Mouse (Mus musculus): ENCODE results near the gene Ndufv2.

GRCm38 (mm10) chr17:66104076-66104475 lies 2.7 kb upstream of the Ndufv2 start:
- TF ChIP-seq POLR2A (IDR thresholded peaks at IDR 0.05; ENCODE audit: insufficient read length, low read depth) (no peak), POLR2AphosphoS2 (IDR thresholded peaks at IDR 0.05; ENCODE audit: insufficient read length, low read depth) (no peak), USF1 (IDR thresholded peaks at IDR 0.05; ENCODE audit: low read depth) (no peak), TCF12 (IDR thresholded peaks at IDR 0.05; ENCODE audit: insufficient read depth, poor library complexity, severe bottlenecking) (no peak), MAX (IDR thresholded peaks at IDR 0.05; ENCODE audit: low read depth) (no peak), TCF3 (IDR thresholded peaks at IDR 0.05; ENCODE audit: insufficient read length, low read depth) (no peak), E2F4 (IDR thresholded peaks at IDR 0.05; ENCODE audit: insufficient read depth) (no peak), MYOD1 (IDR thresholded peaks at IDR 0.05; ENCODE audit: control insufficient read depth in 1 of 3, insufficient read length in 2 of 3, low read depth in 2 of 3) (no peak), CEBPB (IDR thresholded peaks at IDR 0.05; ENCODE audit: insufficient read depth, poor library complexity, severe bottlenecking) (no peak), MYOG (IDR thresholded peaks at IDR 0.05; ENCODE audit: control insufficient read depth in 1 of 3, insufficient read depth in 1 of 3, insufficient read length in 2 of 3, low read depth in 2 of 3) (no peak), REST (IDR thresholded peaks at IDR 0.05; ENCODE audit: insufficient read depth, insufficient read length) (no peak)

Data from myocyte (in vitro differentiated cells).